Mouse (Mus musculus): ENCODE results near the gene Bcl9l.

GRCm38 (mm10) chr9:44508721-44509486 is 26.3 kb downstream of the Bcl9l start:
- no peak for TF ChIP-seq CTCF (IDR thresholded peaks at IDR 0.05; ENCODE audit: low read depth)
- TF ChIP-seq EP300 (IDR thresholded peaks at IDR 0.05; ENCODE audit: low read depth): no peak
